Mouse (Mus musculus): ENCODE data around the gene Polr3gl. TPM values are rescaled to one million over a fixed set of nuclear protein-coding genes. Genes with fewer than 3 reads are reported as not detected.

The Polr3gl gene
- total RNA-seq (2014; rRNA removed; ENCODE audit: low replicate concordance) (10.3 and 13.1 TPM in 2 replicates), polyA plus RNA-seq (2015; fragmentation: Nextera tagmentation; extraction: Ambion mirVana) (37.1 and 38.7 TPM in 2 replicates)

DNA sequence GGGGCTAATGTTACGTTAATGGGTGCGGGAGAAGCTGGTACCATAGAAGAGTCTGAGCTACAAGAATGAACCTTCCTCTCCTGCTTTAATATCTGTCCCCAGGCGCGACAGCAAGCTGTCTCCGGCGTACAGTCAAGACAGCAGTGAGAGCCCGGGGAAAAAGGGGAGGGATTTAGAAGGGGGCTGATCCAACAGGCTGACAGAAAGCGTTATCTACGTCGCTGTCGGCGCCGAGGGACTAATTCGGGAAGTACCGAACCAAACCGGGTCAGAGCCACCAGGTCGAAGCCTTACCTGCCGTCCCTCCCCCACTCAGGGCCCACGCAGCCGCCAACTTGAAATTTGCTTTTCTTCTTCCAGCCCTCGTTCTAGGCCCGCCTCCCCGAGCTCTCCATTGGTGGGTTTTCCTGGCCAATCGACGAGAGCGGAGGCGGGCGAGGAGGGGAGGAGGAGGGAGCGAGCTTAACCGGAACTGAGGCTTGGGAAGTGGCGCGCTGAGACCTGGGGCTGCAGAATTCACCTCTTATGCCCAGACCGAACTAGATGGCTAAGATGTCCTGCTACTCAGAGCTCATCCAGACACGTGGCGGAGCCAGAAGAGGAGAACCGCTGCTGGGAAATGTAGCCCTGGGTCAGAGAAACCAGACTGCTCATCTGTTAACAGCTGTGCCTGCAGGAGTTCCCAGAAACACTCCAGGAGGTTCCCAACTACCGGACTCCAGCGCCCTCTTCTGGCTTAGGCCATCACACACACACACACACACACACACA, at the start of gene Polr3gl:
Polr3gl (minus strand) TSS at position 392 of the 771 bp plus-strand sequence.
- DNase-seq (ENCODE audit: low spot score) (peak; percentile 96), ATAC-seq (ENCODE audit: insufficient read depth, low read depth) (peak; percentile 86)
- Histone ChIP-seq H3K36me3 (replicated peaks; ENCODE audit: control insufficient read depth, insufficient read depth, low read length) (no peaks in the 10 kb centered on the region), H3K4me2 (ENCODE audit: low read depth, low read length) (peak within 1 kb of the TSS; percentile 93), H3K4me3 (ENCODE audit: low read depth, low read length) (peak within 1 kb of the TSS; percentile 64), H3K27ac (ENCODE audit: low read depth) (peak within 1 kb of the TSS; percentile 87), H3K4me1 (ENCODE audit: control insufficient read depth, insufficient read depth) (no peaks in the 10 kb centered on the region; the same call in 1 of the 2 replicates), H3K9ac (replicated peaks; ENCODE audit: low read depth, low read length) (peak within 1 kb of the TSS; percentile 71), H3K9me3 (replicated peaks; ENCODE audit: control insufficient read depth, low read length) (0 out of 2 replicates have a peak, but pooled peaks cover 3% of the 10 kb centered on the region), H3K27me3 (ENCODE audit: control insufficient read depth, insufficient read depth, low read length) (no peaks in the 10 kb centered on the region)
- no peak for TF ChIP-seq EP300 (IDR thresholded peaks at IDR 0.05; ENCODE audit: low read depth)
- TF ChIP-seq CTCF (IDR thresholded peaks at IDR 0.05; ENCODE audit: low read depth): no peak
- under 1% methylated on average over 37 of the region's 38 CpGs for WGBS

DNA sequence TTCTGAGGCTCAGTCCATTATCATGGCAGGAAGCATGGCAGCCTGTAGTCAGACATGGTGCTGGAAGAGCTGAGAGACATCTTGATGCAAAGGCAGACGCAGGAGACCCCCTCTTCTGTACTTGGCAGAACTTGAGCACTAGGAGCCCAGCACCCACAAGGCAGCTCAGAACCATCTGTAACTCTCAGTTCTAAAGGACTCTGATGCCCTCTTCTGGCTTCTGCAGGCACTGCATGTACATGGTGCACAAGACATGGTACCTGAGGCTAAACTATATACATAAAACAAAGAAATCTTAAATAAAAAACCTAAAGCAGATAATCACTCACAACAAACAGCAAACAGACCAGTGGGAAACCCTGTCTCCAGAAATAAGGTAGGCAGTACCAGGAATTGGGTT, 45.2 kb upstream of the Polr3gl start:
- H3K9ac ChIP-seq (replicated peaks; ENCODE audit: low read depth, low read length): no peak overlapping the region
- ATAC-seq (ENCODE audit: insufficient read depth, low read depth) (no peak), DNase-seq (ENCODE audit: low spot score) (no peak)
- H3K27ac ChIP-seq (ENCODE audit: low read depth): no peak overlapping the region
- H3K4me2 ChIP-seq (ENCODE audit: low read depth, low read length): no peak overlapping the region
- H3K36me3 ChIP-seq (replicated peaks; ENCODE audit: control insufficient read depth, insufficient read depth, low read length): peaks cover 25% of the 10 kb centered on the region
- WGBS: 75% methylated on average over 1 of the region's 1 CpGs
- H3K9me3 ChIP-seq (replicated peaks; ENCODE audit: control insufficient read depth, low read length): no peaks in the 10 kb centered on the region
- TF ChIP-seq CTCF (IDR thresholded peaks at IDR 0.05; ENCODE audit: low read depth) (peak; percentile 60), EP300 (IDR thresholded peaks at IDR 0.05; ENCODE audit: low read depth) (no peak)
- H3K4me3 ChIP-seq (ENCODE audit: low read depth, low read length): no peak overlapping the region
- peaks cover 10% of the 10 kb centered on the region; the same call in 1 of the 2 replicates for H3K4me1 ChIP-seq (ENCODE audit: control insufficient read depth, insufficient read depth)
- no peaks in the 10 kb centered on the region for H3K27me3 ChIP-seq (ENCODE audit: control insufficient read depth, insufficient read depth, low read length)

DNA sequence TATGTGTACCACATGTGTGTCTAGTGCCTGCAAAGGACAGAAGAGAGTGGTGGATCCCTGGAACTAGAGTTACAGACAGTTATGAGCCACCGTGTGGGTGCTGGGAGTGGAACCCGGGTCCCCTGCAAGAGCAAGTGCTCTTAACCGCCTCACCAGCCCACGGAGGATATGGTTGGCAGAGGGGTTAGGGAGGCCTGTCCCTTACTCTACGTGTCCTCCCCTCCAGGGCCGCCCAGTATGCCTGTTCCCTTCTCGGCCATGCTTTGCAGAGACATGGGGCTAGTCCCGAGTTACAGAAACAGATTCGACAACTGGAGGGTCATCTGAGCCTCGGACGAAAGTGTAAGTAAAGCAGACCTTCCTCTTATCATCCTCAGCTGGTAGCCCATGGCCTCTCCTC, 42.5 kb upstream of the Polr3gl start:
- TF ChIP-seq CTCF (IDR thresholded peaks at IDR 0.05; ENCODE audit: low read depth) (no peak), EP300 (IDR thresholded peaks at IDR 0.05; ENCODE audit: low read depth) (no peak)
- DNase-seq (ENCODE audit: low spot score): no peak
- peaks cover 35% of the 10 kb centered on the region for H3K36me3 ChIP-seq (replicated peaks; ENCODE audit: control insufficient read depth, insufficient read depth, low read length)
- H3K4me3 ChIP-seq (ENCODE audit: low read depth, low read length): peak overlapping the region; percentile 80
- peak overlapping the region; percentile 96; the same call in 1 of the 2 replicates for H3K9ac ChIP-seq (replicated peaks; ENCODE audit: low read depth, low read length)
- no peaks in the 10 kb centered on the region for H3K27me3 ChIP-seq (ENCODE audit: control insufficient read depth, insufficient read depth, low read length)
- no peaks in the 10 kb centered on the region for H3K9me3 ChIP-seq (replicated peaks; ENCODE audit: control insufficient read depth, low read length)
- peak overlapping the region; percentile 91 for H3K4me2 ChIP-seq (ENCODE audit: low read depth, low read length)
- peaks cover 10% of the 10 kb centered on the region; the same call in 1 of the 2 replicates for H3K4me1 ChIP-seq (ENCODE audit: control insufficient read depth, insufficient read depth)
- H3K27ac ChIP-seq (ENCODE audit: low read depth): no peak overlapping the region
- no peak for ATAC-seq (ENCODE audit: insufficient read depth, low read depth)
- WGBS: 62% methylated on average over 11 of the region's 11 CpGs

DNA sequence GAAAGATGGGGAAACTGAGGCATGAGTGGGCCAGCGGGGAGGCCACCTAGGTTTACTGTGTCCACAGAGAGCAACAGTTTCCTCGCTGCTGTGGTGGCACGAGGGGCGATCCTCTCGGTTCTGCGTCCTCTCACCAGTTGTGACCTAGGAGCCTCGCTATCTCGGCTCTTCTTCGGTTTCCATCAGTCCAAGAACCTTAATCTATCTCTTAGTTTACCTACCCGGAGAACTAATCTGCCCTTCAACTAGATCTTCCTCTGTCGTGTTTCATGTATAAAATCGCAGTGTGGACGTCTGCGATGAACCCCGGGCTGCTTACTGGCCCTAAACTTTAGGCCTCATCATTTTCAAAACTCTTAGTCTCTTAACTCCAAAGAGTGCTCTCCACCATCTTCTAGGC, 41.9 kb upstream of the Polr3gl start:
- 7% methylated on average over 15 of the region's 15 CpGs for WGBS
- no peaks in the 10 kb centered on the region for H3K9me3 ChIP-seq (replicated peaks; ENCODE audit: control insufficient read depth, low read length)
- TF ChIP-seq EP300 (IDR thresholded peaks at IDR 0.05; ENCODE audit: low read depth): no peak
- TF ChIP-seq CTCF (IDR thresholded peaks at IDR 0.05; ENCODE audit: low read depth): no peak
- no peak for ATAC-seq (ENCODE audit: insufficient read depth, low read depth)
- DNase-seq (ENCODE audit: low spot score): no peak
- peak overlapping the region; percentile 96 for H3K9ac ChIP-seq (replicated peaks; ENCODE audit: low read depth, low read length)
- peaks cover 11% of the 10 kb centered on the region; the same call in 1 of the 2 replicates for H3K4me1 ChIP-seq (ENCODE audit: control insufficient read depth, insufficient read depth)
- peak overlapping the region; percentile 83 for H3K27ac ChIP-seq (ENCODE audit: low read depth)
- H3K36me3 ChIP-seq (replicated peaks; ENCODE audit: control insufficient read depth, insufficient read depth, low read length): peaks cover 37% of the 10 kb centered on the region
- peak overlapping the region; percentile 80 for H3K4me3 ChIP-seq (ENCODE audit: low read depth, low read length)
- peak overlapping the region; percentile 91 for H3K4me2 ChIP-seq (ENCODE audit: low read depth, low read length)
- no peaks in the 10 kb centered on the region for H3K27me3 ChIP-seq (ENCODE audit: control insufficient read depth, insufficient read depth, low read length)

DNA sequence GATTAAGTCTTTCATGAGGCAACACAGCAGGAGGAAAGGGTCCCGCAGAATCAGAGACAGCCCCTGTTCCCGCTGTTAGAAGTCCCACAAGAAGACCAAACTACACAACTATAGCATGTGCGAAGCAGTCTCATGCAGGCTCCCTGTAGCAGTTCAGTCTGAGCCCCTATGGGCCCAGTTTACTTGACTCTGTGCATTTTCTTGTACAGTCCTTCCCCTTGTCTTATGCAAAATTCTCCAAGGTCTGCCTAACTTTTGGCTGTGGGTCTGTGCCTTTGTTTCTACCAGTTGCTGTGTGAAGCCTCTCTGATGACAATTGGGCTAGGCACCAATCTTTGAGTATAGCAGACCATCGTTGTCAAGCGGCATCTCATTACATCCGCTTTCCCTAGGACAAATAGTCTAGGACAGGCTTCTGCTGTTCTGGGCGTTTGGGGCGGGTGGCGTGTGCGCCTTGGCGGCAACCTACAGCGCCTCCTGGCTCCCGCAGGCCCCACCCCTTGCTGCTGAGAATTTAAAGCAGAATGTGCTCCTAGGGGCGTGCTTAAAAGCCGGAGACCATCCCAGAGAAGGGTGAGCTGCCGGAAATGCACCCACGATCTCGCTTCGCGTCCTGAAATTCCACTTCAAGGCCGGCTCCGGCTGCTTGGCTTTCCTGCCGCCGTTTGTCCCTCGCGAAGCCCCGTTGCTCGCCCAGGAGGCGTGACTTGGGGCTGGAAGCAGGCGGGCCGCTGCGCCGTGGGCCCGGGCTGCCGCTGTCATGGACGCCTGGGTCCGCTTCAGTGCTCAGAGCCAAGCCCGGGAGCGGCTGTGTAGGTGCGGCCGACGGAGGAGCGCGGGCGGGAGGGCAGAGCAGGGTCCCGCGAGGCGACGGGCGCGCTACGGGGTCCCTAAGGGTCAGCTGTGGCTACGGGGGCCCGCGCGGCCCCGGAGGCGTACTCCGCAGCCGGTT, 41.2 kb upstream of the Polr3gl start, which contains the start of the genes Pex11b and Gm42957:
Pex11b (plus strand) TSS at position 449 of the 952 bp plus-strand sequence.
Gm42957 (plus strand) TSS at position 547 of the 952 bp plus-strand sequence.
- H3K36me3 ChIP-seq (replicated peaks; ENCODE audit: control insufficient read depth, insufficient read depth, low read length): peaks cover 36% of the 10 kb centered on the region
- peak within 1 kb of the TSS; percentile 96 for H3K9ac ChIP-seq (replicated peaks; ENCODE audit: low read depth, low read length)
- peak within 1 kb of the TSS; percentile 91 for H3K4me2 ChIP-seq (ENCODE audit: low read depth, low read length)
- no peaks in the 10 kb centered on the region for H3K9me3 ChIP-seq (replicated peaks; ENCODE audit: control insufficient read depth, low read length)
- DNase-seq (ENCODE audit: low spot score) (peak; percentile 81), ATAC-seq (ENCODE audit: insufficient read depth, low read depth) (peak; percentile 87)
- 2% methylated on average over 57 of the region's 60 CpGs for WGBS
- peak within 1 kb of the TSS; percentile 80 for H3K4me3 ChIP-seq (ENCODE audit: low read depth, low read length)
- no peaks in the 10 kb centered on the region for H3K27me3 ChIP-seq (ENCODE audit: control insufficient read depth, insufficient read depth, low read length)
- peak within 1 kb of the TSS; percentile 83 for H3K27ac ChIP-seq (ENCODE audit: low read depth)
- peaks cover 18% of the 10 kb centered on the region for H3K4me1 ChIP-seq (ENCODE audit: control insufficient read depth, insufficient read depth)
- TF ChIP-seq EP300 (IDR thresholded peaks at IDR 0.05; ENCODE audit: low read depth) (no peak), CTCF (IDR thresholded peaks at IDR 0.05; ENCODE audit: low read depth) (peak; percentile 49)
